Mouse (Mus musculus) hematopoietic stem cell, adult 5-6 weeks (primary cell): ENCODE results near the gene Tgm2. TPM values are rescaled to one million over a fixed set of nuclear protein-coding genes. Genes with fewer than 3 reads are reported as not detected.

Source experiments
- ATAC-seq, 2 experiments: fragments of 125-278 bp in 1 of 2; replicated peaks in 1 of 2; 2 replicates each; pipeline ENCODE4 v1.8.0; 2016 to 2017; ENCODE audit warnings: inconsistent platforms in 2 of 2, mild to moderate bottlenecking in 2 of 2, moderate number of reproducible peaks in 2 of 2, low read depth in 1 of 2, moderate TSS enrichment in 1 of 2; ENCODE audit not compliant: low FRiP score in 2 of 2, poor library complexity in 2 of 2, severe bottlenecking in 2 of 2, insufficient read depth in 1 of 2, low TSS enrichment in 1 of 2
- total RNA-seq: library from RNA; stranded (forward); fragments of 172-1452, 232-1000 nt; gene quantifications from 2 replicates; pipeline ENCODE4 v1.2.3, GENCODE M21; 2017

Gene Tgm2
- 17.9 and 19.4 TPM in 2 replicates for total RNA-seq

GRCm38 (mm10) chr2:158146223-158146622 is at the start of gene Tgm2:
Tgm2 (minus strand) TSS chr2:158146436.
- ATAC-seq: peak; percentile 56 to 68; a peak in 3 of 4 replicates

GRCm38 (mm10) chr2:158194945-158195640 is 48.9 kb upstream of the Tgm2 start:
- peak; percentile 61 to 62; a peak in 3 of 4 replicates for ATAC-seq

- no peak for ATAC-seq
Observed at GRCm38 (mm10) chr2:158193611-158194336, 47.5 kb upstream of the Tgm2 start.

GRCm38 (mm10) chr2:158191098-158191497 is 44.9 kb upstream of the Tgm2 start:
- ATAC-seq: no peak

- ATAC-seq: peak; percentile 55 to 68; a peak in 2 of 4 replicates
Observed at GRCm38 (mm10) chr2:158189451-158189850, 43.2 kb upstream of the Tgm2 start.

- ATAC-seq: no peak
Observed at GRCm38 (mm10) chr2:158186206-158186871, 40.1 kb upstream of the Tgm2 start.

- no peak for ATAC-seq
Observed at GRCm38 (mm10) chr2:158183266-158183665, 37.0 kb upstream of the Tgm2 start.

- no peak for ATAC-seq
Observed at GRCm38 (mm10) chr2:158181932-158182331, 35.7 kb upstream of the Tgm2 start.

GRCm38 (mm10) chr2:158180797-158181196 is 34.6 kb upstream of the Tgm2 start:
- no peak for ATAC-seq

GRCm38 (mm10) chr2:158179370-158180111 is 33.3 kb upstream of the Tgm2 start:
- no peak for ATAC-seq

GRCm38 (mm10) chr2:158178696-158179369 is 32.6 kb upstream of the Tgm2 start:
- ATAC-seq: peak; percentile 29 to 54; a peak in 3 of 4 replicates

- no peak for ATAC-seq
Observed at GRCm38 (mm10) chr2:158178139-158178538, 31.9 kb upstream of the Tgm2 start.

- ATAC-seq: no peak
Observed at GRCm38 (mm10) chr2:158177574-158177973, 31.3 kb upstream of the Tgm2 start.

- ATAC-seq: no peak
Observed at GRCm38 (mm10) chr2:158176763-158177162, 30.5 kb upstream of the Tgm2 start.

GRCm38 (mm10) chr2:158175433-158175832 is 29.2 kb upstream of the Tgm2 start:
- ATAC-seq: peak; percentile 78 to 82

GRCm38 (mm10) chr2:158174958-158175357 is 28.7 kb upstream of the Tgm2 start:
- peak; percentile 28 to 37 for ATAC-seq

GRCm38 (mm10) chr2:158174438-158174837 is 28.2 kb upstream of the Tgm2 start:
- ATAC-seq: peak; percentile 13 to 32; a peak in 2 of 4 replicates
